Mouse (Mus musculus): Measurements from ENCODE around the gene Fbxo27. TPM values are rescaled to one million over a fixed set of nuclear protein-coding genes. Genes with fewer than 3 reads are reported as not detected.
"Not testable (repeated sequence)": the region's sequence is repeated elsewhere in the genome, so short reads cannot be mapped to it uniquely, and the experiment has no call there.

Gene Fbxo27
- polyA plus RNA-seq, 1 experiment from 2014 or later = 6.8 TPM

- 85% methylated on average over 8 of the region's 8 CpGs for WGBS
- H3K9ac ChIP-seq = no peak overlapping the region
Measured at GRCm38 (mm10) chr7:28677624-28678023, 15.0 kb upstream of the Fbxo27 start.

DNA sequence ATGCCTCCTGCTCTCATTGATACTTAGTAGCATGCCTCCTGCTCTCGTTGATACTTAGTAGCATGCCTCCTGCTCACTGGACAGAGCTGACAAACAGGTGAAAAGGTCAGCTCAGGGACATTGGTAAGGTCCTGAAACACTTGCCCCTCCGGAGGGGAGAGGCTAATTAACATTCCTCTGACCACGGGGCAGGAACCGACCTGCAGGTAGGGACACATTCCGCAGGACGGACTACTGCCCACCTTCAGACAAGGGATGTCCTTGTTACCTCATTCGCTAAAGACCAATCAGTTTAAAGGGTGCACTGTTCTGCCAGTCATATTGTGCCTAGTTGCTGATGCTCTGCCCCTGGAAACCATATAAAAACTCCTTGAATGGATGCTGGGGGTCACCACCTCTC lies 1.6 kb upstream of the Fbxo27 start:
- Histone ChIP-seq H3K36me3 (ENCODE audit: insufficient read depth) (no peaks in the 10 kb centered on the region), H3K4me3 (ENCODE audit: low read depth, low read length) (no peak overlapping the region), H3K9ac (no peak overlapping the region), H3K4me1 (ENCODE audit: insufficient read depth) (no peaks in the 10 kb centered on the region), H3K27ac (ENCODE audit: low read depth) (no peak overlapping the region), H3K4me2 (no peak overlapping the region), H3K9me3 (ENCODE audit: low read depth, low read length) (no peaks in the 10 kb centered on the region), H3K27me3 (ENCODE audit: insufficient read depth, low read length) (peaks cover 5% of the 10 kb centered on the region; the same call in 1 of the 2 replicates)
- no peak for TF ChIP-seq CTCF (IDR thresholded peaks at IDR 0.05; ENCODE audit: low read depth)
- ATAC-seq (ENCODE audit: insufficient read depth) = no peak
- DNase-seq = no peak
- 48% methylated on average over 7 of the region's 7 CpGs for WGBS

More at GRCm38 (mm10) chr7:28677624-28678023, 15.0 kb upstream of the Fbxo27 start:
- Histone ChIP-seq H3K36me3 (ENCODE audit: insufficient read depth) (no peaks in the 10 kb centered on the region), H3K4me3 (ENCODE audit: low read depth, low read length) (no peak overlapping the region), H3K4me2 (no peak overlapping the region), H3K4me1 (ENCODE audit: insufficient read depth) (no peaks in the 10 kb centered on the region), H3K9me3 (ENCODE audit: low read depth, low read length) (no peaks in the 10 kb centered on the region), H3K27ac (ENCODE audit: low read depth) (no peak overlapping the region), H3K27me3 (ENCODE audit: insufficient read depth, low read length) (no peaks in the 10 kb centered on the region)
- no peak for TF ChIP-seq CTCF (IDR thresholded peaks at IDR 0.05; ENCODE audit: low read depth)
- DNase-seq (no peak), ATAC-seq (ENCODE audit: insufficient read depth) (no peak)

GRCm38 (mm10) chr7:28693321-28693966 lies 795 bp downstream of the Fbxo27 start:
- peak; percentile 24 for TF ChIP-seq CTCF (IDR thresholded peaks at IDR 0.05; ENCODE audit: low read depth)

DNA sequence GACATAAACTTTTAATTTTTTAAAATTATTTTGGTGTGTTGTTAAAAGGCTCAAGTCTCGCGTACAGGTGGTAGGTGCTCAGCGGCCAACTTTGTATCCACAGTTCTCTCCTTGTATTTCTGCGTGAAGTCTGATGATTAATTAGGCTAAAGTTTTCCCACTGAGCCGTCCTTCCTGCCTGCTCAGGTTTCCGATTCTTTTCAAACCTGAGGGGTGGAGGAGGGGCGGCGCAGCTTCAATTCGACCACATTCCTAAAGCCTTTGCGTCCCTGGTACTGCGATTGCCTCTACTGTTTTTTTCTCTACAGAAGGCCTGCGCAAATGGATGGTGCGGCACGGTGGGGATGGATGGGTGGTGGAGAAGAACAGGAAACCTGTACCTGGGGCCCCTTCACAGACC lies 1.8 kb downstream of the Fbxo27 start:
- 5% methylated on average over 14 of the region's 14 CpGs for WGBS

More at GRCm38 (mm10) chr7:28693321-28693966, 795 bp downstream of the Fbxo27 start:
- peak; percentile 88 for DNase-seq
- peak; percentile 87 for ATAC-seq (ENCODE audit: insufficient read depth)
- H3K4me1 ChIP-seq (ENCODE audit: insufficient read depth) = no peaks in the 10 kb centered on the region
- H3K4me2 ChIP-seq = peak overlapping the region; percentile 91
- H3K27me3 ChIP-seq (ENCODE audit: insufficient read depth, low read length) = peaks cover 5% of the 10 kb centered on the region; the same call in 1 of the 2 replicates
- WGBS = 2% methylated on average over 38 of the region's 38 CpGs
- H3K4me3 ChIP-seq (ENCODE audit: low read depth, low read length) = peak overlapping the region; percentile 56
- no peaks in the 10 kb centered on the region for H3K9me3 ChIP-seq (ENCODE audit: low read depth, low read length)
- H3K9ac ChIP-seq = peak overlapping the region; percentile 58
- H3K27ac ChIP-seq (ENCODE audit: low read depth) = no peak overlapping the region
- H3K36me3 ChIP-seq (ENCODE audit: insufficient read depth) = no peaks in the 10 kb centered on the region

GRCm38 (mm10) chr7:28694966-28695511 lies 2.4 kb downstream of the Fbxo27 start:
- H3K9ac ChIP-seq = no peak overlapping the region
- no peak overlapping the region for H3K4me3 ChIP-seq (ENCODE audit: low read depth, low read length)
- H3K9me3 ChIP-seq (ENCODE audit: low read depth, low read length) = no peaks in the 10 kb centered on the region
- DNase-seq = no peak
- no peak for ATAC-seq (ENCODE audit: insufficient read depth)
- 53% methylated on average over 8 of the region's 8 CpGs for WGBS
- no peaks in the 10 kb centered on the region for H3K4me1 ChIP-seq (ENCODE audit: insufficient read depth)
- no peak overlapping the region for H3K4me2 ChIP-seq
- no peak overlapping the region for H3K27ac ChIP-seq (ENCODE audit: low read depth)
- no peak for TF ChIP-seq CTCF (IDR thresholded peaks at IDR 0.05; ENCODE audit: low read depth)
- no peaks in the 10 kb centered on the region for H3K36me3 ChIP-seq (ENCODE audit: insufficient read depth)
- H3K27me3 ChIP-seq (ENCODE audit: insufficient read depth, low read length) = peaks cover 5% of the 10 kb centered on the region; the same call in 1 of the 2 replicates

More for the DNA sequence above, 1.8 kb downstream of the Fbxo27 start:
- no peak for TF ChIP-seq CTCF (IDR thresholded peaks at IDR 0.05; ENCODE audit: low read depth)
- no peaks in the 10 kb centered on the region for H3K4me1 ChIP-seq (ENCODE audit: insufficient read depth)
- H3K9ac ChIP-seq = no peak overlapping the region
- peaks cover 5% of the 10 kb centered on the region; the same call in 1 of the 2 replicates for H3K27me3 ChIP-seq (ENCODE audit: insufficient read depth, low read length)
- no peaks in the 10 kb centered on the region for H3K9me3 ChIP-seq (ENCODE audit: low read depth, low read length)
- DNase-seq (peak; percentile 67), ATAC-seq (ENCODE audit: insufficient read depth) (no peak)
- H3K4me2 ChIP-seq = peak overlapping the region; percentile 91
- no peak overlapping the region for H3K27ac ChIP-seq (ENCODE audit: low read depth)
- no peak overlapping the region for H3K4me3 ChIP-seq (ENCODE audit: low read depth, low read length)
- no peaks in the 10 kb centered on the region for H3K36me3 ChIP-seq (ENCODE audit: insufficient read depth)

GRCm38 (mm10) chr7:28697277-28697676 lies 4.6 kb downstream of the Fbxo27 start:
- Histone ChIP-seq H3K36me3 (ENCODE audit: insufficient read depth) (no peaks in the 10 kb centered on the region), H3K4me1 (ENCODE audit: insufficient read depth) (no peaks in the 10 kb centered on the region), H3K9ac (no peak overlapping the region), H3K27me3 (ENCODE audit: insufficient read depth, low read length) (peaks cover 5% of the 10 kb centered on the region; the same call in 1 of the 2 replicates), H3K9me3 (ENCODE audit: low read depth, low read length) (no peaks in the 10 kb centered on the region), H3K4me3 (ENCODE audit: low read depth, low read length) (no peak overlapping the region), H3K4me2 (no peak overlapping the region), H3K27ac (ENCODE audit: low read depth) (no peak overlapping the region)
- ATAC-seq (ENCODE audit: insufficient read depth) (no peak), DNase-seq (no peak)
- 80% methylated on average over 11 of the region's 11 CpGs for WGBS
- no peak for TF ChIP-seq CTCF (IDR thresholded peaks at IDR 0.05; ENCODE audit: low read depth)

DNA sequence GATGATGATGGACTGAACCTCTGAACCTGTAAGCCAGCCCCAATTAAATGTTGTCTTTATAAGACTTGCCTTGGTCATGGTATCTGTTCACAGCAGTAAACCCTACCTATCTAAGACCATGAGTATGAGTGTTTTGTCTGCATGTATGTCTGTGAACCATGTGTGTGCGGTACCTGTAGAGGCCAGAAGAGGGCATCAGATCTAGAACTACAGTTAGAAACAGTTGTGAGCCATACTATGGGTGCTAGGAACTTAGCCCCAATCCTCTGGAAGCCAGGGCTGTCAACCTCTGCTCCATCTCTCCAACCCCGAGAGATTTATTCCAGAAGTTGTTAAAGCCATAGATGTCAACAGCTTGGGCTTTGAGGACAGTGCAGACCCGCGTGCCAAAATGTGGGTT lies 7.6 kb downstream of the Fbxo27 start:
- H3K9me3 ChIP-seq (ENCODE audit: low read depth, low read length) = no peaks in the 10 kb centered on the region
- no peak for DNase-seq
- H3K9ac ChIP-seq = no peak overlapping the region
- H3K4me1 ChIP-seq (ENCODE audit: insufficient read depth) = no peaks in the 10 kb centered on the region
- no peak overlapping the region for H3K27ac ChIP-seq (ENCODE audit: low read depth)
- TF ChIP-seq CTCF (IDR thresholded peaks at IDR 0.05; ENCODE audit: low read depth) = no peak
- H3K36me3 ChIP-seq (ENCODE audit: insufficient read depth) = no peaks in the 10 kb centered on the region
- H3K4me3 ChIP-seq (ENCODE audit: low read depth, low read length) = no peak overlapping the region
- WGBS = 97% methylated on average over 4 of the region's 4 CpGs
- no peaks in the 10 kb centered on the region for H3K27me3 ChIP-seq (ENCODE audit: insufficient read depth, low read length)
- H3K4me2 ChIP-seq = no peak overlapping the region
- ATAC-seq (ENCODE audit: insufficient read depth) = no peak

DNA sequence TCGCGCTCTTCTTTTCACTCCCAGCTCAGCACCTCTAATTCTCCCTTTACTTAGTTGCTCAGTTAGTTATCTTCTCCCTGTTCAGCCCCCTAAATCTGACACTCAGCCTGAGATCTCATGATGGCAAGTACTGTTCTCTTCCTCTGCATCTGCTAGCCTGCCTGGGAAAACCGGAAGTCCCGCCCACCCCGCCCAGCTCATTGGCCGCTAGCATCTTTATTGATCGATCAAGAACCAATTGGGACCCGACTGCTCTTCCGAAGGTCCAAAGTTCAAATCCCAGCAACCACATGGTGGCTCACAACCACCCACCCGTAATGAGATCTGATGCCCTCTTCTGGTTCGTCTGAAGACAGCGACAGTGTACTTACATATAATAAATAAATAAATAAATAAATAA lies 8.7 kb downstream of the Fbxo27 start:
- ATAC-seq (ENCODE audit: insufficient read depth); H3K4me2 ChIP-seq; H3K4me3 ChIP-seq (ENCODE audit: low read depth, low read length); H3K9ac ChIP-seq; H3K9me3 ChIP-seq (ENCODE audit: low read depth, low read length); H3K4me1 ChIP-seq (ENCODE audit: insufficient read depth); H3K27ac ChIP-seq (ENCODE audit: low read depth); DNase-seq; H3K36me3 ChIP-seq (ENCODE audit: insufficient read depth); H3K27me3 ChIP-seq (ENCODE audit: insufficient read depth, low read length): not testable (repeated sequence)
- 91% methylated on average over 12 of the region's 12 CpGs for WGBS
